Mouse (Mus musculus) heart, postnatal 14 days (tissue): ENCODE data around the gene Dennd4a. TPM values are rescaled to one million over a fixed set of nuclear protein-coding genes. Genes with fewer than 3 reads are reported as not detected.

Experiments
- DNase-seq, 2 experiments: peaks; one replicate each; pipeline ENCODE4 v3.0.0; 2021 to 2022
- intact Hi-C: fragments of 180-260 bp; cut with DNase I; formaldehyde crosslinking; loops from one replicate; pipeline ENCODE4 v1.15.1; 2025
- total RNA-seq, 2 experiments: library from RNA; stranded (reverse); gene quantifications; 2 replicates each; pipeline ENCODE4 v1.2.3; 2021

The Dennd4a gene
- total RNA-seq, 2 experiments from 2014 or later: 10.6 to 12.6 TPM

DNA sequence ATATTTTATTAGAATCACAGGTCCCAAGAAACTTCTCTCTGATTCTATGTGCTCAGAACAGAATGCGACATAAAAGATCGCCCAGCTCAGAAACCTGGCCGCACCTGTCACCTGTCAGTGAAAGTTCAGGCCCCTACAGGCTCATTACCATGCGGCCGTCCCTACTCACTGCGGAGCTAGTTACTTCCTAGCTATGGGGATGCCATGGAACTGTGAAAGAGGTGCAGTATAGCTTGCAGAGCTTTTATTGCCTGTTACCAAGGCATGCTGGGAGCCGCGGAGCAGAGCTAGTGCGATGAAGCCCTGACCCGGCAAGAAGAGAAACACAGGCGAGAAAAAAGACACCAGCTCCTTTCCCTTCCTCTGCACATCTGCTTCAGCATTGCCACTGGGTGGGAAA, 132.9 kb downstream of the Dennd4a start:
- no peak for DNase-seq
- intact Hi-C loops: no loop called here

DNA sequence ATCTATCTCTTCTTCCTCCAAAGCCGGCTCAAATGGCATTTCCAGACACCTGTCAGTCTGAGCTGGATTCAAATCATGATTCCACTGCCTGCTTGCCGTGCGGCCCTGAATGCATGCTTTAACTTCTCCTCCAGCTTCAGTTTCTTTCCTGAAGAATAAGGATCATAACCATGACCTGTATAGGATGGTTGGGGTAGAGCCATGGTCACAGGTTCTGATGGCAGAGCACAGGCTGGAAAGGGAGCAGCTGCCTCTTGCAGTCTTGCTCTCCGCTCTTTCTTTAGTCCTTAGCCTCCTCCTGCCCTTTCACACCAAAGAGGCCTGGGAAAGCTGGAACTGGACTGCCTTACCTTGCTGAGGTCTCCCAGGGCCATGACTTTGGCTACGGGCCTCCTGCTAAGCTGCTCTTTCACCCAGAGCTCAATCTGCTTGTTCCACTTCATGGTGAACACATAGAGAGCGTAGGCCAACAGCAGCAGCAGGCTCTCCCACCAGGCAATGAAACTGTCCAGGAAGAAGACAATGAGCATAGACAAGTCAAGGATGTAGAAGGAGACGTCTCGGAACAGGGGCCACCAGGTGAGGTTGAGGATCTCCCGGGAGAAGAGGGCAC, 136.4 kb downstream of the Dennd4a start:
- DNase-seq: no peak
- intact Hi-C loops: no loop called here

DNA sequence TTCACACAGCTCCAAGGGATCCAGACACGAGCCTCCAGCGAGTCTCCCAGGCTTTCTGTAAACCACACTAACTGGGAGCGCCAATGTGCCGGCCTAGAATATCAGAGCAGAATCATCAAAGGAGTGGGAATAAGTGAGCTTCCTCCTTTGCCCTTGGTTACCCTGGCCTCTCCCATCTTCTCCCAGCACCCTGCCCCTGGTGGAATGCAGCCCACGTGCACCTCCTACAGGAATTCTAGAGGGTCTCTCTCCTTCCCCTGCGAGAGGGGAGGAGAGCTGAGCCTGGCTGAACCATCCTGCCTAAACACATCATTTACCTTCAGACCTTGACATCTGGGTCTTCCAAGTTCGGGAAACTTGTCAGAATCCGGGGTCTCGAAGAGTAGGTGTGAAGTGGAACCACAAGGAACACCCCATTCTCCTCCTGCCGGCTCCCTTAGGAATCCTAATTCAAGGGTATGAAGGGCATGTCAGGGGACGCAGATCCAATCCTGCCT, 140.1 kb downstream of the Dennd4a start, which contains the start of gene Slc24a1:
Gene Slc24a1, minus strand, starts transcription at position 447 of the 497 bp plus-strand sequence.
- intact Hi-C loops: no loop called here

DNA sequence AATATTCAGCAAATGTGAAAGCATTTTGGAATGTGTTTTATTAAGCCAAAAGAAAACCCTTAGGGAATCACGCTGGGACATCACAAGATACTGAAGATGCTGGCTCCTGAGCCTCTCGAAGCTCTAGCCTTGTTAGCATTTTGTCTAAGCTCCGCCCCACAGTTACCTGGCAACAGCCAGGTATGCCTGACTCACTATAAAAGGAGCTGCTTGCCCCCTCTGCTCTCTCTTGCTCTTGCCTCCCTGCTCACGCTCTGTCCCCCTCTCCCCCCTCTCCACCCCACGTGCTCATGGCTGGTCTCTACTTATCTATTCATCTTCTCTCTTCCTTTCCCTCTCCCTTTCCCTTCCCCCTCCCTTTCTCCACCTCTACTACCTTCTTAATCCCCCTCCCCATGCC, 140.9 kb downstream of the Dennd4a start:
- intact Hi-C loops: no loop called here
- DNase-seq: no peak

More for the DNA sequence above, 140.1 kb downstream of the Dennd4a start, which contains the start of gene Slc24a1:
- no peak for DNase-seq

DNA sequence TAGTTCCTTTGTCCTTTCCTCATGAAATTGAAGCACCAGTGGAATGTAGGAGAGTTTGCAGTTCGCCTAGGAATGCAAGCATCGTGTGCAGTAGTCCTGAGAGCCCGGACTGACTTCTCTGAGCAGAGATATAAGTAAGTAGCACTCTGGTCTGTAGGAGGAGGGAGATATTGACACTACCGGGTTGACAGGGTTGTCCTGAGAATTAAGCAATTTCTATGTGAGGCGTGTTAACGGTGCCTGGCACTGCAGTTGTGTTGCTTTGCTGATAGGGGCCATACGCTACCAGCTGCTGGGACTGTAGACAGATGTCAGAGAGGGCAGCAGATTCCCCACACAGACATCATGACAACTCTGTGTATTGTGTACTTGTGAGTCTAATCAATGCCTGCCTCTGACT, 142.1 kb downstream of the Dennd4a start:
- intact Hi-C loops: no loop called here
- no peak for DNase-seq

DNA sequence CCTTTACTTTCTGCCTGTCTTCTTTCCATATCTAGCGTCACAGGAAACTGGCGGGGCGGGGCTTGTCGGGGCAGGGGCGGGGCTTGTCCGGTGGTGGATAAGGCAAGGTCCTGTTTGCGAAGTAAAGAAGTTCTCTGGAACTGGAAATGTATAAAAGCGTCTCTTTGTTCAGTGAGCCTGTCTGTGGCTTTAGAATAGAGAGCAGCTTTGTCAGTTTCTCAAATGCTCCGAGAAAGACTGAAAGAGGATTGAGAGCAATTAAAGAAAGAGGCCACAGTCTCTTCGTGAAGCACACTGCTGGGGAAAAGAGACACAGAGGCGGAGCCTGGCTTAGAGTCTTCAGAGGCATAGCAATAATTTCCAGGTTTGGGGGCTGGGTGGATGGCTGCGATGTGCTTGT, 145.2 kb downstream of the Dennd4a start:
- peak in 1 of 2 experiments; percentile 21 for DNase-seq
- intact Hi-C loops: no loop called here

DNA sequence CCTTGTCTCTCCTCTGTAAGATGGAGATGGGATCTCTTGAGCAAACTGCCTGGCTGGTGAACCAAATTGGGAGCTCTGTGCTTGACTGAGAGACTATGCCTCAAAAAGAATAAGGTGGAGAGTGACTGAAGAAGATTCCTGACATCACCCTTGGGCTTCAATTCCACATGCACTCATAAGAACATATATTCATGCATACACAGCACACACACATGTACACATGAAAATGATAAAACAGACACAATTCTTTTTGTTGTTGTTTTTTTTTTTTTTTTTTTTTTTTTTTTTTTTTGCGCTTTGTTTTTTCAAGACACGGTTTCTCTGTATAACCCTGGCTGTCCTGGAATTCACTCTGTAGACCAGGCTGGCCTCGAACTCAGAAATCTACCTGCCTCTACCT, 146.1 kb downstream of the Dennd4a start:
- DNase-seq: no peak
- intact Hi-C loops: no loop called here

DNA sequence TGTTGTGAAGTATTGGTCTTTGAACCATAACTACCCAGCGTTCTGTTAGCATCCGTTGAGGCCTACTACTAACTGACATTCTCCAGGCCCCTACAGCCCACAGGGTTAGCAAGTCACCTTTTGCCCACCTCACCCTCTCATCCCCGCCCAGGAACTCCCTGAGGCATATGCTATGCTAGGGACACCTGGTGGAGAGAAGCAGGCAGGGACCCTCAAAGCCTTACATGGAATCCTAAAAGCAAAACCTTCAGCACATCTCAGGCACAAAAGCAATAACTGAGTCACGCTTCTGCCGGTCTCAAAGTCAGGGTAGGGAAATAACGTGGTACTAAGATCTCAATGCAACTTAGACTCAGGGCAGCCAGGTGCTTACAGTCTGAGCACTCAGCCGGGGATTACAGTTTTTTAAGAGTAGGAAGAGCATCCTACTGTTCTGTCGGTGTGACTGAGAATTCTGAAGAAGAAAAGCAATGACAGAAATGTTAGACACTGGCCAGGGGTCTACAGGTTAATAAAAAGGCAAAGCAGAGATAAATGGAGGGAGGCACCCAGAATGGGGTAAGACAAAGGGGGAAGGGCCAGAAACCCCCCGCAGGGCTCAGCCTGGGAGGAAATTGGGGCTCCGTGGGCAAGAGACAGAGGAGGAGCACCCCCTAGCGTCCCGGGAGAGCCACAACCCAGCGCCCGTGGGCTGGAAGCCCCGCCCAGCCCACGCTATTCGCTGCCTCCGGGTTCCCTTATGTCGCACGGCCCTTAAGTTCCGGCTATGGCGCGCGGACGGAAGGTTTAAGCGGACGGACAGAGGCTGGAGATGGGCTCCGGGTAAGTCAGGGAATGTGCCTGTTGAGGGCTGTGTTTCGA, 149.2 kb downstream of the Dennd4a start, which contains the start of gene Ints14:
Gene Ints14, plus strand, starts transcription at position 789 of the 861 bp plus-strand sequence.
- peak; percentile 96 to 99 for DNase-seq
- intact Hi-C loops: loop anchor here (2.0 to 10.0 kb wide), 3 partner anchors 24 to 616 kb away; partner anchors contain the start of gene Dis3l

DNA sequence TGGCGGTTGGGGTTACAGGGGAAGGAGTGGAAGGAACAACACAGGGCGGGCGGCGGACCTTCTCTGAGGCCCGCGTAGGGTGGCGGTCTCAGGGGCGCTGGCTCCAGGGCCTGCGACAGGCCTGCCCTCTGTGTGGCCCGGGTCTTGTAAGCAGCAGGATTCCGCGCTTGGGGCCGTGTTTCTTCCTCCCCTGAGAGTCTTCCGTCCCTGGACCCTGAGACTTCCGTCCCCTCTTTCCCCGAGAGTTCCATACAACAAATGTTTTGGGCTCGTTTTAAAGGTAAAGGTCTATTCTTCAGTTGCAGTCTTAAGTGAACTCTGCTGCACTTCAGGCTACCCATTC, 149.8 kb downstream of the Dennd4a start:
- no peak for DNase-seq
- intact Hi-C loops: loop anchor here (2.0 to 10.0 kb wide), 3 partner anchors 24 to 616 kb away; partner anchors contain the start of gene Dis3l

Other genes starting within 250 kb of the Dennd4a start
- 100 to 1,000 TPM; 216 to 231 TPM for gene Rab11a, start 73.6 kb upstream of the Dennd4a start, total RNA-seq
- under 1 TPM; 0.14 to 0.15 TPM for gene Slc24a1, start 140.3 kb downstream of the Dennd4a start, total RNA-seq
- 10 to 100 TPM; 17.8 to 19.4 TPM for gene Ints14, start 149.6 kb downstream of the Dennd4a start, total RNA-seq
- 10 to 100 TPM; 17.7 to 20.9 TPM for gene Hacd3, start 210.4 kb downstream of the Dennd4a start, total RNA-seq
- gene Dpp8, start 221.1 kb downstream of the Dennd4a start, total RNA-seq: 10 to 100 TPM; 67.5 to 74.3 TPM